Mouse (Mus musculus): ENCODE data around the gene Olfr921.

DNA sequence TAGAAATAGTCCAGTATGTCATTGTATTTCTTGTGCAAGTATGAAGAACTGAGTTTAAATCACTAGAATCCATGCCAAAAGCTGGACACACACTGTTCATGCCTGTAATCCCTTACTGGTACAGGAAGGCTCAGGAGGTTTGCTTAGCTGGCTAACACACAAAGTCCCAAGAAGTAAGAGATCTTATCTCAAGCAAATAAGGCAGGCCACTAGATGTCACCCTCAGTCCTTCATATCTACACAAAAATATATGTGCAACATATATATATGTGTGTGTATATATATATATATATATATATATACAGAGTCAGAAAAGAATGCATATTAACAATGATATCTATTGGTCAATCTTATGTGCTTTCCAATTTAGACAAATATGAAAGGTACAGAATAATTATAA lies 32.8 kb downstream of the Olfr921 start:
- TF ChIP-seq ZNF384 (IDR thresholded peaks at IDR 0.05; ENCODE audit: low read depth, low read length) (no peak), CHD2 (IDR thresholded peaks at IDR 0.05; ENCODE audit: low read depth, low read length) (no peak), MAFK (IDR thresholded peaks at IDR 0.05; ENCODE audit: insufficient read depth, low read depth, low read length) (no peak), HCFC1 (IDR thresholded peaks at IDR 0.05; ENCODE audit: borderline replicate concordance, insufficient read depth, low read length) (no peak), ZC3H11A (IDR thresholded peaks at IDR 0.05; ENCODE audit: borderline replicate concordance, low read depth, low read length) (no peak)
